In genomic region chr17:27857649-27858475, GRCm38 (mm10) we compare ENCODE assay signal across 8 mouse cellular contexts. TPM values are rescaled to one million over a fixed set of nuclear protein-coding genes. Genes with fewer than 3 reads are reported as not detected.
DNase-seq lines count a peak whose midpoint lies in the region; ATAC-seq lines count a peak whose summit lies in the region.

No protein-coding gene starts in this region.

- peaks cover 18% of the 10 kb centered on the region for H3K36me3 ChIP-seq in kidney, embryonic 15.5 days
- peaks cover 13% of the 10 kb centered on the region for H3K36me3 ChIP-seq in embryonic facial prominence, embryonic 14.5 days (ENCODE audit: control insufficient read depth, insufficient read depth, low read length)
- H3K36me3 ChIP-seq in limb, embryonic 10.5 days, result peaks cover 22% of the 10 kb centered on the region

- peaks cover 36% of the 10 kb centered on the region for H3K4me1 ChIP-seq in kidney, embryonic 15.5 days
- peaks cover 14% of the 10 kb centered on the region for H3K4me1 ChIP-seq in embryonic facial prominence, embryonic 14.5 days (ENCODE audit: control insufficient read depth, insufficient read depth, low read length)
- peaks cover 25% of the 10 kb centered on the region for H3K4me1 ChIP-seq in limb, embryonic 10.5 days

- no peak for DNase-seq in kidney, postnatal 25 days
- DNase-seq in embryonic facial prominence, embryonic 14.5 days (ENCODE audit: low spot score), result no peak
- DNase-seq in limb, embryonic 10.5 days (ENCODE audit: low spot score), result no peak
- peak; percentile 18 for DNase-seq in neural tube, embryonic 10.5 days (ENCODE audit: extremely low spot score, low spot score)
- no peak for DNase-seq in thymus, postnatal 36 days
- DNase-seq in adrenal gland, postnatal 36 days, result no peak
- DNase-seq in urinary bladder, postnatal 14 days (ENCODE audit: low spot score), result no peak

- no peak for ATAC-seq in kidney, embryonic 15.5 days (replicated peaks; ENCODE audit: low FRiP score)
- no peak for ATAC-seq in embryonic facial prominence, embryonic 14.5 days (ENCODE audit: low read depth)

- H3K9ac ChIP-seq in kidney, embryonic 15.5 days, result peak overlapping the region; percentile 80
- H3K9ac ChIP-seq in embryonic facial prominence, embryonic 14.5 days (ENCODE audit: low read depth, low read length), result peak overlapping the region; percentile 94

- H3K4me3 ChIP-seq in kidney, embryonic 15.5 days (replicated peaks), result peak overlapping the region; percentile 74
- peak overlapping the region; percentile 94 for H3K4me3 ChIP-seq in embryonic facial prominence, embryonic 14.5 days (ENCODE audit: low read depth, low read length)
- H3K4me3 ChIP-seq in limb, embryonic 10.5 days, result peak overlapping the region; percentile 85

- no peaks in the 10 kb centered on the region for H3K9me3 ChIP-seq in kidney, embryonic 15.5 days (replicated peaks)
- H3K9me3 ChIP-seq in embryonic facial prominence, embryonic 14.5 days (ENCODE audit: control insufficient read depth, low read length), result no peaks in the 10 kb centered on the region
- H3K9me3 ChIP-seq in limb, embryonic 10.5 days (replicated peaks), result no peaks in the 10 kb centered on the region

- 35% methylated on average over 11 of the region's 11 CpGs for WGBS in kidney, embryonic 15.5 days
- 51% methylated on average over 11 of the region's 11 CpGs for WGBS in embryonic facial prominence, embryonic 14.5 days
- WGBS in limb, embryonic 10.5 days, result 51% methylated on average over 11 of the region's 11 CpGs

- H3K4me2 ChIP-seq in kidney, embryonic 15.5 days, result peak overlapping the region; percentile 86
- H3K4me2 ChIP-seq in embryonic facial prominence, embryonic 14.5 days (ENCODE audit: low read depth, low read length), result peak overlapping the region; percentile 78

- peak overlapping the region; percentile 88; the same call in 1 of the 2 replicates for H3K27ac ChIP-seq in kidney, embryonic 15.5 days
- no peak overlapping the region for H3K27ac ChIP-seq in embryonic facial prominence, embryonic 14.5 days (replicated peaks; ENCODE audit: low read depth, low read length)
- H3K27ac ChIP-seq in limb, embryonic 10.5 days, result peak overlapping the region; percentile 92; the same call in 1 of the 2 replicates

- no peaks in the 10 kb centered on the region for H3K27me3 ChIP-seq in kidney, embryonic 15.5 days
- H3K27me3 ChIP-seq in embryonic facial prominence, embryonic 14.5 days (replicated peaks; ENCODE audit: control insufficient read depth, insufficient read depth, low read length), result no peaks in the 10 kb centered on the region
- no peaks in the 10 kb centered on the region for H3K27me3 ChIP-seq in limb, embryonic 10.5 days (ENCODE audit: low read depth, poor library complexity, severe bottlenecking)

RNA-seq across cellular contexts. Expression of gene Uhrf1bp1, which starts 1.6 kb away (rescaled TPM):
- polyA plus RNA-seq in kidney, embryonic 15.5 days (2015; fragmentation: Nextera tagmentation; extraction: Ambion mirVana), result 6.1 and 7.9 TPM in 2 replicates
- polyA plus RNA-seq in embryonic facial prominence, embryonic 14.5 days (2014; fragmentation: Nextera tagmentation; extraction: Ambion mirVana), result 5.9 and 6.7 TPM in 2 replicates
- 9.3 and 10.0 TPM in 2 replicates for polyA plus RNA-seq in limb, embryonic 10.5 days (2016; fragmentation: Nextera tagmentation; extraction: Ambion mirVana)
- 10 to 100 TPM; 26.8 to 33.4 TPM for total RNA-seq in adrenal gland, postnatal 36 days (2021)

RNA-seq across cellular contexts. Expression of gene Snrpc, which starts 19.9 kb away (rescaled TPM):
- polyA plus RNA-seq in kidney, embryonic 15.5 days (2015; fragmentation: Nextera tagmentation; extraction: Ambion mirVana), result 330 and 331 TPM in 2 replicates
- polyA plus RNA-seq in embryonic facial prominence, embryonic 14.5 days (2014; fragmentation: Nextera tagmentation; extraction: Ambion mirVana), result 272 and 274 TPM in 2 replicates
- 425 and 451 TPM in 2 replicates for polyA plus RNA-seq in limb, embryonic 10.5 days (2016; fragmentation: Nextera tagmentation; extraction: Ambion mirVana)
- 10 to 100 TPM; 84.2 to 85.8 TPM for total RNA-seq in adrenal gland, postnatal 36 days (2021)

RNA-seq across cellular contexts. Expression of gene D17Wsu92e, which starts 37.4 kb away (rescaled TPM):
- polyA plus RNA-seq in kidney, embryonic 15.5 days (2015; fragmentation: Nextera tagmentation; extraction: Ambion mirVana), result 16.7 and 16.8 TPM in 2 replicates
- 18.8 and 19.0 TPM in 2 replicates for polyA plus RNA-seq in embryonic facial prominence, embryonic 14.5 days (2014; fragmentation: Nextera tagmentation; extraction: Ambion mirVana)
- 15.3 and 17.6 TPM in 2 replicates for polyA plus RNA-seq in limb, embryonic 10.5 days (2016; fragmentation: Nextera tagmentation; extraction: Ambion mirVana)
- 100 to 1,000 TPM; 160 to 185 TPM for total RNA-seq in adrenal gland, postnatal 36 days (2021)

RNA-seq across cellular contexts. Expression of gene Anks1, which starts 51.2 kb away (rescaled TPM):
- polyA plus RNA-seq in kidney, embryonic 15.5 days (2015; fragmentation: Nextera tagmentation; extraction: Ambion mirVana), result 12.4 and 14.4 TPM in 2 replicates
- polyA plus RNA-seq in embryonic facial prominence, embryonic 14.5 days (2014; fragmentation: Nextera tagmentation; extraction: Ambion mirVana), result 14.2 and 15.9 TPM in 2 replicates
- polyA plus RNA-seq in limb, embryonic 10.5 days (2016; fragmentation: Nextera tagmentation; extraction: Ambion mirVana), result 13.3 and 15.5 TPM in 2 replicates
- 10 to 100 TPM; 22.3 to 27.7 TPM for total RNA-seq in adrenal gland, postnatal 36 days (2021)

RNA-seq across cellular contexts. Expression of gene Taf11, which starts 51.8 kb away (rescaled TPM):
- 65.1 and 75.7 TPM in 2 replicates for polyA plus RNA-seq in kidney, embryonic 15.5 days (2015; fragmentation: Nextera tagmentation; extraction: Ambion mirVana)
- 56.6 and 57.9 TPM in 2 replicates for polyA plus RNA-seq in embryonic facial prominence, embryonic 14.5 days (2014; fragmentation: Nextera tagmentation; extraction: Ambion mirVana)
- polyA plus RNA-seq in limb, embryonic 10.5 days (2016; fragmentation: Nextera tagmentation; extraction: Ambion mirVana), result 92.8 and 93.9 TPM in 2 replicates
- total RNA-seq in adrenal gland, postnatal 36 days (2021), result 10 to 100 TPM; 29.5 to 31.4 TPM
